Mouse (Mus musculus): ENCODE data around the gene Pced1a. TPM values are rescaled to one million over a fixed set of nuclear protein-coding genes. Genes with fewer than 3 reads are reported as not detected.

Pced1a gene
- polyA plus RNA-seq, 1 experiment from 2014 or later, result 11.4 TPM

DNA sequence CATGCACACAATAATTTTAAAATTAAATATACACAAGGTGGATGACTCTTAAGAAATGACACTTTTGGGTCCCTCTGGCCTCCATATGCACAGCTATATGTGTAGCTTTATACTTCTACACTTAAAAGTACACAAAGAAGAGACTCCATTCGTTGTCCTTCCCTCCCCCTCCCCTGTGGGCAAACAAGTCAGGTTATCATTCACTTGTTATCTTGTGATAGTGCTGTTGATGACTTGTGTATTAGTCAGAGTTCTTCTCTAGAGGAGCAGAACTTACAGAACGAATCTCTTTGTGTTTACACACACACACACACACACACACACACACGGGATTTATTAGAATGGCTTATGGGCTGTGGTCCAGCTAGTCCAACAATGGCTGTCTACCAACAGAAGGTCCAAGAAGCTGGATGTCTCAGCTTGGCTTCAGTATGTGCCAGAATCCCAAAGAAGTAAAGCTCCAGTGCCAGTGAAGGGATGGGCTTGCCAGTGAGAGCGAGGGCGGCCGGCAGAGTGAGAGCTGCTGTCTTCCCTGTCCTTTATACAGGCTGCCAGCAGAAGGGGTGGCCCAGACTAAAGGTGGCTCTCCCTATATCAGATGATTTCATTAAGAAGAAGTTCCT lies 30.4 kb upstream of the Pced1a start:
- ATAC-seq (ENCODE audit: insufficient number of reproducible peaks, low FRiP score, low TSS enrichment, low read depth) (no peak), DNase-seq (ENCODE audit: low spot score) (no peak)
- Histone ChIP-seq H3K4me1 (ENCODE audit: control insufficient read depth, insufficient read depth, low read length) (peaks cover 8% of the 10 kb centered on the region), H3K27me3 (ENCODE audit: control insufficient read depth, insufficient read depth, low read length) (no peaks in the 10 kb centered on the region), H3K4me2 (ENCODE audit: low read depth, severe bottlenecking) (no peak overlapping the region), H3K36me3 (ENCODE audit: control insufficient read depth, insufficient read depth, low read length) (no peaks in the 10 kb centered on the region), H3K9ac (ENCODE audit: low read length) (no peak overlapping the region), H3K27ac (replicated peaks; ENCODE audit: low read depth, low read length) (no peak overlapping the region), H3K4me3 (ENCODE audit: low read depth, low read length) (no peak overlapping the region), H3K9me3 (ENCODE audit: control insufficient read depth, low read length) (no peaks in the 10 kb centered on the region)
- 88% methylated on average over 6 of the region's 6 CpGs for WGBS

GRCm38 (mm10) chr2:130453421-130453820 lies 28.9 kb upstream of the Pced1a start:
- H3K27me3 ChIP-seq (ENCODE audit: control insufficient read depth, insufficient read depth, low read length), result no peaks in the 10 kb centered on the region
- H3K36me3 ChIP-seq (ENCODE audit: control insufficient read depth, insufficient read depth, low read length), result no peaks in the 10 kb centered on the region
- H3K9ac ChIP-seq (ENCODE audit: low read length), result no peak overlapping the region
- DNase-seq (ENCODE audit: low spot score) (no peak), ATAC-seq (ENCODE audit: insufficient number of reproducible peaks, low FRiP score, low TSS enrichment, low read depth) (no peak)
- H3K9me3 ChIP-seq (ENCODE audit: control insufficient read depth, low read length), result no peaks in the 10 kb centered on the region
- no peak overlapping the region for H3K4me3 ChIP-seq (ENCODE audit: low read depth, low read length)
- no peak overlapping the region for H3K27ac ChIP-seq (replicated peaks; ENCODE audit: low read depth, low read length)
- WGBS, result 66% methylated on average over 6 of the region's 6 CpGs
- no peak overlapping the region for H3K4me2 ChIP-seq (ENCODE audit: low read depth, severe bottlenecking)
- H3K4me1 ChIP-seq (ENCODE audit: control insufficient read depth, insufficient read depth, low read length), result peaks cover 8% of the 10 kb centered on the region

GRCm38 (mm10) chr2:130452266-130452665 lies 27.8 kb upstream of the Pced1a start:
- peaks cover 8% of the 10 kb centered on the region for H3K4me1 ChIP-seq (ENCODE audit: control insufficient read depth, insufficient read depth, low read length)
- H3K9ac ChIP-seq (ENCODE audit: low read length), result no peak overlapping the region
- no peaks in the 10 kb centered on the region for H3K27me3 ChIP-seq (ENCODE audit: control insufficient read depth, insufficient read depth, low read length)
- H3K4me2 ChIP-seq (ENCODE audit: low read depth, severe bottlenecking), result no peak overlapping the region
- no peaks in the 10 kb centered on the region for H3K9me3 ChIP-seq (ENCODE audit: control insufficient read depth, low read length)
- ATAC-seq (ENCODE audit: insufficient number of reproducible peaks, low FRiP score, low TSS enrichment, low read depth), result no peak
- no peak for DNase-seq (ENCODE audit: low spot score)
- H3K36me3 ChIP-seq (ENCODE audit: control insufficient read depth, insufficient read depth, low read length), result no peaks in the 10 kb centered on the region
- WGBS, result 55% methylated on average over 2 of the region's 2 CpGs
- no peak overlapping the region for H3K27ac ChIP-seq (replicated peaks; ENCODE audit: low read depth, low read length)
- no peak overlapping the region for H3K4me3 ChIP-seq (ENCODE audit: low read depth, low read length)

DNA sequence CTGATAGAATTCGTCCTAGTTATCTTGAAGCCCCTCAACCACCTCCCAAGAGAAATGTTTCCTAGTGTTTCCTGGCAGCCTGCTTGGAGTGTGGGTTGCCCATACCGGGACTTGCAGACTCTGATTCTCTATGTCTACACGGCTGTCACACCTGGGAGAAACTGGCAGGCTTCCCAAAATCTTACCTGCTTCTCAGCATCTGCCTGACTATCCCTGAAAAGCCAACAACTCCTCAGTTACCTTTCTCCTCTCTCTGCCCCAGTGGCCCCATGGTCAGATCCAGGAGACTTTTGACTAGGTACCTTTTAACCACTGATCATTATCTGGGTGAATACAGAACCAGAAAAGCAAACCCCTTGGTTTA lies 27.2 kb upstream of the Pced1a start:
- no peak overlapping the region for H3K4me3 ChIP-seq (ENCODE audit: low read depth, low read length)
- DNase-seq (ENCODE audit: low spot score) (no peak), ATAC-seq (ENCODE audit: insufficient number of reproducible peaks, low FRiP score, low TSS enrichment, low read depth) (no peak)
- no peak overlapping the region for H3K4me2 ChIP-seq (ENCODE audit: low read depth, severe bottlenecking)
- no peaks in the 10 kb centered on the region for H3K9me3 ChIP-seq (ENCODE audit: control insufficient read depth, low read length)
- WGBS, result 79% methylated on average over 3 of the region's 3 CpGs
- no peak overlapping the region for H3K9ac ChIP-seq (ENCODE audit: low read length)
- no peaks in the 10 kb centered on the region for H3K36me3 ChIP-seq (ENCODE audit: control insufficient read depth, insufficient read depth, low read length)
- peaks cover 8% of the 10 kb centered on the region for H3K4me1 ChIP-seq (ENCODE audit: control insufficient read depth, insufficient read depth, low read length)
- H3K27me3 ChIP-seq (ENCODE audit: control insufficient read depth, insufficient read depth, low read length), result no peaks in the 10 kb centered on the region
- H3K27ac ChIP-seq (replicated peaks; ENCODE audit: low read depth, low read length), result no peak overlapping the region

- ATAC-seq (ENCODE audit: insufficient number of reproducible peaks, low FRiP score, low TSS enrichment, low read depth) (no peak), DNase-seq (ENCODE audit: low spot score) (no peak)
- H3K9ac ChIP-seq (ENCODE audit: low read length), result peak overlapping the region; percentile 84
- WGBS, result 74% methylated on average over 14 of the region's 14 CpGs
- no peak overlapping the region for H3K27ac ChIP-seq (replicated peaks; ENCODE audit: low read depth, low read length)
- no peaks in the 10 kb centered on the region for H3K36me3 ChIP-seq (ENCODE audit: control insufficient read depth, insufficient read depth, low read length)
- no peaks in the 10 kb centered on the region for H3K9me3 ChIP-seq (ENCODE audit: control insufficient read depth, low read length)
- peak overlapping the region; percentile 88 for H3K4me3 ChIP-seq (ENCODE audit: low read depth, low read length)
- peak overlapping the region; percentile 74 for H3K4me2 ChIP-seq (ENCODE audit: low read depth, severe bottlenecking)
- no peaks in the 10 kb centered on the region for H3K27me3 ChIP-seq (ENCODE audit: control insufficient read depth, insufficient read depth, low read length)
- H3K4me1 ChIP-seq (ENCODE audit: control insufficient read depth, insufficient read depth, low read length), result peaks cover 8% of the 10 kb centered on the region
Measured at GRCm38 (mm10) chr2:130451086-130451726, 26.7 kb upstream of the Pced1a start.

DNA sequence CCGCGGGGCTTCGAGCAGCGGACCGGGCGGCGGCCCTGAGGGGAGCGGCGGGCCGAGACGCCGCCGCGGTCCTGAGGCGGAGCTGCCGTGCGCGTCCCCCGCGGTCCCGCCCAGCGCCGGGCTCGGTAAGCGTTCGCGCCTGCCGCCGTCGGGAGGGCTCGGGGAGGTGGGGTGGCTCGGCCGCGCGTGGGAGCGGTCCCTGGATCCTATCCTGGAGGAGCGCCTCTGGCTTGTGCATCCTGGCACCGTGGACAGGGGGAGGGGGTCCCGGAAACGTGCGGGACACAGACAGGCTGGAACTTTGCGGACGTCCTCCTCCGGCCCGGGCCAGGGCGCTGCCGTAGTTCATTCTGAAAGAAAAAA lies 25.9 kb upstream of the Pced1a start:
- Histone ChIP-seq H3K36me3 (ENCODE audit: control insufficient read depth, insufficient read depth, low read length) (no peaks in the 10 kb centered on the region), H3K4me3 (ENCODE audit: low read depth, low read length) (peak overlapping the region; percentile 88), H3K4me2 (ENCODE audit: low read depth, severe bottlenecking) (peak overlapping the region; percentile 74), H3K27ac (replicated peaks; ENCODE audit: low read depth, low read length) (peak overlapping the region; percentile 53; the same call in 1 of the 2 replicates), H3K9me3 (ENCODE audit: control insufficient read depth, low read length) (no peaks in the 10 kb centered on the region), H3K27me3 (ENCODE audit: control insufficient read depth, insufficient read depth, low read length) (no peaks in the 10 kb centered on the region), H3K9ac (ENCODE audit: low read length) (peak overlapping the region; percentile 84), H3K4me1 (ENCODE audit: control insufficient read depth, insufficient read depth, low read length) (peaks cover 8% of the 10 kb centered on the region)
- under 1% methylated on average over 40 of the region's 47 CpGs for WGBS
- DNase-seq (ENCODE audit: low spot score), result no peak
- peak; percentile 82 for ATAC-seq (ENCODE audit: insufficient number of reproducible peaks, low FRiP score, low TSS enrichment, low read depth)

- peak within 1 kb of the TSS; percentile 53; the same call in 1 of the 2 replicates for H3K27ac ChIP-seq (replicated peaks; ENCODE audit: low read depth, low read length)
- H3K36me3 ChIP-seq (ENCODE audit: control insufficient read depth, insufficient read depth, low read length), result no peaks in the 10 kb centered on the region
- ATAC-seq (ENCODE audit: insufficient number of reproducible peaks, low FRiP score, low TSS enrichment, low read depth) (peak; percentile 94), DNase-seq (ENCODE audit: low spot score) (peak; percentile 93)
- H3K4me2 ChIP-seq (ENCODE audit: low read depth, severe bottlenecking), result peak within 1 kb of the TSS; percentile 74
- H3K4me1 ChIP-seq (ENCODE audit: control insufficient read depth, insufficient read depth, low read length), result peaks cover 8% of the 10 kb centered on the region
- peak within 1 kb of the TSS; percentile 88 for H3K4me3 ChIP-seq (ENCODE audit: low read depth, low read length)
- H3K27me3 ChIP-seq (ENCODE audit: control insufficient read depth, insufficient read depth, low read length), result no peaks in the 10 kb centered on the region
- H3K9ac ChIP-seq (ENCODE audit: low read length), result peak within 1 kb of the TSS; percentile 84
- under 1% methylated on average over 41 of the region's 50 CpGs for WGBS
- no peaks in the 10 kb centered on the region for H3K9me3 ChIP-seq (ENCODE audit: control insufficient read depth, low read length)
Measured at GRCm38 (mm10) chr2:130449794-130450433, 25.4 kb upstream of the Pced1a start, which contains the start of gene Ptpra. TSS of gene Ptpra (plus strand) at chr2:130450278.

DNA sequence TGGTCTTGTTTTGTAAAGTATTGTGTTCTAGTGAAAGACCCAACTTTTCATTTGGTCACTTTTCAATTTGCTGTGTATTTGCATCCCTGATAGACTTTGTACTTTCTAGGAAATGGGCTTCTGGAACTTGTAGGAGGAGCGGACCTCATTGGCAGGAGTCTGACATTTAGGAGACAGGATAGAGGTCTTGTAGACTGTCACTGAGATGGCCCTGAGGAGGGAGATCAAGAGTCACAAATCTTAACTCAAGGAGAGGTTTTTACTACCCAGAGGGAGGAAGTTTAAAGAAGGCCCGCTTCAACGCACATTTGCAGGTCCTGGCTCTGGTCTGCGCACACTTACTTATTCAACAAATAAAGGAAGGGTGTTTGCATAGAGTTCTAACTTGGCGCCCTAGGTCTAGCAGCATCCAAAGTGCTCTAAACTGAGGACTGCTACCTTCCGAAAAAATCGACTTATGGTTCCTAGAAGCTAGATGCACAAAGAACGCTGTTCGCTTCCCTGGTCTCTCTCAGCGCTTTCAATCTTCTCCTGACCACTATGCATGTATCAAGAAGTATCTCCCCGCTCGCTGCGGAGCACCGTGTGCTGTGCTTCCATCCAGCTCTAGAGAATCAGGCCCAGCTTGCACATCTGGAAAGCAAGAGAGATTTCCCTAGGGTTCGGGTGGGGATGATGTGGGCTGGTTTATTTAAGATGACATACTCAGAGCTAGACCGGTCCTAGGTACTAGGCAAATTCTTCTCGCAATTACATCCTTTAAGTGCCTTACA lies 24.7 kb upstream of the Pced1a start:
- Histone ChIP-seq H3K4me2 (ENCODE audit: low read depth, severe bottlenecking) (peak overlapping the region; percentile 74), H3K4me1 (ENCODE audit: control insufficient read depth, insufficient read depth, low read length) (peaks cover 8% of the 10 kb centered on the region), H3K36me3 (ENCODE audit: control insufficient read depth, insufficient read depth, low read length) (no peaks in the 10 kb centered on the region), H3K4me3 (ENCODE audit: low read depth, low read length) (peak overlapping the region; percentile 88), H3K9me3 (ENCODE audit: control insufficient read depth, low read length) (no peaks in the 10 kb centered on the region), H3K9ac (ENCODE audit: low read length) (peak overlapping the region; percentile 84), H3K27me3 (ENCODE audit: control insufficient read depth, insufficient read depth, low read length) (no peaks in the 10 kb centered on the region), H3K27ac (replicated peaks; ENCODE audit: low read depth, low read length) (no peak overlapping the region)
- DNase-seq (ENCODE audit: low spot score) (peak; percentile 44), ATAC-seq (ENCODE audit: insufficient number of reproducible peaks, low FRiP score, low TSS enrichment, low read depth) (no peak)
- WGBS, result 9% methylated on average over 17 of the region's 17 CpGs
